Mouse (Mus musculus) lung, postnatal 0 days (tissue): ENCODE data around the gene Tecpr1. TPM values are rescaled to one million over a fixed set of nuclear protein-coding genes. Genes with fewer than 3 reads are reported as not detected.

Source experiments
- ATAC-seq: fragments of 200-750 bp; cut with Nextera tagmentation; 2 replicates; pipeline ENCODE4 v1.8.0; 2017; ENCODE audit warnings: moderate library complexity
- DNase-seq: peaks from one replicate; pipeline ENCODE4 v3.0.0-alpha.2; 2016; ENCODE audit warnings: low spot score
- H3K27ac ChIP-seq: fragments of 300-500 bp; sonication (generic); 2 replicates; pipeline ENCODE4 v1.5.1; 2014; ENCODE audit warnings: antibody characterized with exemption, mild to moderate bottlenecking, low read length, mixed read lengths
- H3K27me3 ChIP-seq: fragments of 300-500 bp; sonication (generic); replicated peaks from 2 replicates; pipeline ENCODE4 v1.6.1; 2014; ENCODE audit warnings: low read length, mixed read lengths; ENCODE audit not compliant: insufficient read depth
- H3K36me3 ChIP-seq: fragments of 300-500 bp; sonication (generic); 2 replicates; pipeline ENCODE4 v1.6.1; 2014; ENCODE audit warnings: low read length, mixed read lengths; ENCODE audit not compliant: insufficient read depth
- H3K4me1 ChIP-seq: fragments of 300-500 bp; sonication (generic); 2 replicates; pipeline ENCODE4 v1.6.1; 2014; ENCODE audit warnings: antibody characterized with exemption, low read depth, low read length, mixed read lengths; ENCODE audit not compliant: insufficient read depth
- H3K4me2 ChIP-seq: fragments of 300-500 bp; sonication (generic); replicated peaks from 2 replicates; pipeline ENCODE4 v1.6.1; 2014; ENCODE audit warnings: low read depth, mild to moderate bottlenecking, low read length, moderate library complexity, mixed read lengths
- H3K4me3 ChIP-seq: fragments of 300-500 bp; sonication (generic); 2 replicates; pipeline ENCODE4 v1.5.1; 2014; ENCODE audit warnings: low read depth, low read length
- H3K9ac ChIP-seq: fragments of 300-500 bp; sonication (generic); replicated peaks from 2 replicates; pipeline ENCODE4 v1.6.1; 2014; ENCODE audit warnings: low read depth, mild to moderate bottlenecking
- H3K9me3 ChIP-seq: fragments of 300-500 bp; sonication (generic); 2 replicates; pipeline ENCODE4 v1.6.1; 2016; ENCODE audit warnings: low read length, mixed read lengths
- CTCF ChIP-seq: IDR thresholded peaks from 2 replicates; pipeline ENCODE4 v1.5.1; 2016; ENCODE audit warnings: antibody characterized with exemption, mild to moderate bottlenecking
- EP300 ChIP-seq: IDR thresholded peaks from 2 replicates; pipeline ENCODE4 v1.6.1; 2016; ENCODE audit warnings: antibody characterized with exemption, mild to moderate bottlenecking, control low read depth
- WGBS: fragments of 180-500 bp; shearing (Covaris S2); extraction: QIAGEN DNeasy Blood & Tissue Kit; methylation state at CpG from one replicate; pipeline ENCODE4 v1.1.7; 2014; 5-methylcytosine and 5-hydroxymethylcytosine counted together
- polyA plus RNA-seq: library from polyadenylated mRNA; unstranded; fragments of >200 nt; fragmentation: Nextera tagmentation; extraction: Ambion mirVana; gene quantifications from 2 replicates; pipeline ENCODE4 v1.2.1, GENCODE M21; 2015

The Tecpr1 gene
- polyA plus RNA-seq, 1 experiment from 2014 or later = 35.0 TPM

DNA sequence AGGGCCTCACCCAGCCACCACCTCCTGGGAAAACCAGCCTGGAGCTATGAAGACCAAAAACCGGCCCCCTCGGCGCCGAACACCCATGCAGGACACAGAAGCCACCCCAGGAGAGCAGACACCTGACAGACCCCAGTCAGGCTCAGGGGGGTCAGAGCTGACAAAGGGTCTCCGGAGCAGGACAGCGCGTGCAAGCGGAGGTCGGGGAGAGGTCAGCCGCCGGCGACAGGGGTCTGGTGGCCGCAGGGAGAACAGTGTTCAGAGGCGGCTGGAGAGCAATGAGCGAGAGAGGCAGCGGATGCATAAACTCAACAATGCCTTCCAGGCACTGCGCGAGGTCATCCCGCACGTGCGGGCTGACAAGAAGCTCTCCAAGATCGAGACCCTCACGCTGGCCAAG is 32.4 kb downstream of the Tecpr1 start:
- peaks cover 4% of the 10 kb centered on the region; the same call in 1 of the 2 replicates for H3K4me1 ChIP-seq
- 42% methylated on average over 23 of the region's 23 CpGs for WGBS
- DNase-seq (no peak), ATAC-seq (no peak)
- no peaks in the 10 kb centered on the region for H3K27me3 ChIP-seq
- H3K4me3 ChIP-seq = no peak overlapping the region
- no peak overlapping the region for H3K27ac ChIP-seq
- no peak for TF ChIP-seq EP300
- no peak for TF ChIP-seq CTCF
- no peak overlapping the region for H3K4me2 ChIP-seq
- no peaks in the 10 kb centered on the region for H3K36me3 ChIP-seq
- H3K9me3 ChIP-seq = no peaks in the 10 kb centered on the region
- no peak overlapping the region for H3K9ac ChIP-seq

DNA sequence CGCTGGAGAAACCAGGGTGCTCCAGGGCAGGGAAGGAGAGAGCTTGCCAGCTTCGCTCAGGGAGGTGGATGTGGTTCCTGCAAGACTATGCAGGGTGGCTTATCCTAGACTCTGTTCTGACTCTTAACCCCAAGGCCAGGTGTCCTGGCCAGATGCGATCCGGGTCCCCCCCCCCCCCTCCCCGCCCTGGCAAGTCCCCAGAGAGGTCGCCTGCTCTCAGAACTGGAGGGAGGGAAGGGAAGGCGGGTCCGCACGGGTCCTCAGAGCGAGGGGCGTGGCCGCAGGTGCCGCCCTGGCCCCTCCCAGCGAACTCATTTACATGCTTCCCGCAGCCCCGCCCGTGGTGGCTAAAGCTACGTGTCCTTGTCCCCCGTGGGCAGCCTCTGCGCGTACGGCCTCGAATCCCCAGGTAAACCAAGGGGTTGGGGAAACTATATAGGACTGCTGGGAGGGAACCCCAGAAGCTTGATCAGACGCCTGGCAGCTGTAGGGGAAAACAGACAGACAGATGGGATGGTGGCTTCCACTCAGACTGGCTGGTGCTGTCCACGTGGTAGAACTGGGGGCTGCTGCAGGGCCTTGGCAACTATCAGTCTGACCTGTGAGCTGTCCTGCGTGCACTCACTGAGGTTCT is 33.3 kb downstream of the Tecpr1 start, which contains the start of gene Bhlha15:
Bhlha15 (plus strand) TSS at position 337 of the 634 bp plus-strand sequence.
- peak; percentile 78 for ATAC-seq
- H3K27me3 ChIP-seq = no peaks in the 10 kb centered on the region
- peak within 1 kb of the TSS; percentile 46 for H3K4me2 ChIP-seq
- 7% methylated on average over 19 of the region's 26 CpGs for WGBS
- TF ChIP-seq EP300 (no peak), CTCF (no peak)
- peak; percentile 80 for DNase-seq
- no peaks in the 10 kb centered on the region for H3K9me3 ChIP-seq
- H3K27ac ChIP-seq = no peak within 1 kb of the TSS
- peaks cover 4% of the 10 kb centered on the region; the same call in 1 of the 2 replicates for H3K4me1 ChIP-seq
- no peak within 1 kb of the TSS for H3K9ac ChIP-seq
- no peaks in the 10 kb centered on the region for H3K36me3 ChIP-seq
- no peak within 1 kb of the TSS for H3K4me3 ChIP-seq

DNA sequence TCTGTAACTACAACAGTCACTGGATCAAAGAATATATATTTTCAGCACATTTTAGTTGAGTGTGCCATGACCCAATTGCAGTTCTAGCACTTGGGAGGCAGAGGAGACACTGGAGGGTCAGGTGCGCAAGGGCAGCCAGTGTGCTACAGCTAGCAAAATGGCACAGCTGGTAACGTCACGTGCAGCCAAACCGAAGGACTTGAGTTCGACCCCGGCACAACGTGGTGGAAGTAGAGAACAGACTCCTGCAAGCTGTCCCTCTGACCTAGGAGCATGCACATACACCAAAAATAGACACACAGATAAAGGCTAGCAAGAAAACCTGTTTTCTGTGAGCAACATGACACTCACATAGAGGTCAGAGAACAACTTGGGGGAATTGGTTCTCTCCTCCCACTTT is 34.1 kb downstream of the Tecpr1 start:
- H3K27ac ChIP-seq = no peak overlapping the region
- H3K9ac ChIP-seq = no peak overlapping the region
- no peak overlapping the region for H3K4me3 ChIP-seq
- H3K36me3 ChIP-seq = no peaks in the 10 kb centered on the region
- H3K4me1 ChIP-seq = peaks cover 4% of the 10 kb centered on the region; the same call in 1 of the 2 replicates
- WGBS = 69% methylated on average over 7 of the region's 7 CpGs
- DNase-seq (no peak), ATAC-seq (no peak)
- TF ChIP-seq EP300 (no peak), CTCF (no peak)
- no peaks in the 10 kb centered on the region for H3K27me3 ChIP-seq
- no peaks in the 10 kb centered on the region for H3K9me3 ChIP-seq
- no peak overlapping the region for H3K4me2 ChIP-seq

- H3K9ac ChIP-seq = no peak overlapping the region
- TF ChIP-seq CTCF = no peak
- no peak for TF ChIP-seq EP300
- no peak overlapping the region for H3K4me3 ChIP-seq
- H3K27me3 ChIP-seq = no peaks in the 10 kb centered on the region
- no peak for DNase-seq
- H3K36me3 ChIP-seq = no peaks in the 10 kb centered on the region
- WGBS = 81% methylated on average over 6 of the region's 6 CpGs
- ATAC-seq = no peak
- no peaks in the 10 kb centered on the region for H3K9me3 ChIP-seq
- H3K27ac ChIP-seq = no peak overlapping the region
- H3K4me1 ChIP-seq = peaks cover 4% of the 10 kb centered on the region; the same call in 1 of the 2 replicates
- H3K4me2 ChIP-seq = no peak overlapping the region
These were observed 35.0 kb downstream of the Tecpr1 start for GRCm38 (mm10) chr5:144188422-144188821.

GRCm38 (mm10) chr5:144184350-144185045 is 38.9 kb downstream of the Tecpr1 start:
- WGBS = 67% methylated on average over 21 of the region's 21 CpGs
- Histone ChIP-seq H3K4me3 (no peak overlapping the region), H3K4me1 (peaks cover under 1% of the 10 kb centered on the region; the same call in 1 of the 2 replicates), H3K4me2 (0 out of 2 replicates have a peak overlapping the region, but pooled peaks have one; percentile 11), H3K27ac (no peak overlapping the region), H3K36me3 (no peaks in the 10 kb centered on the region), H3K27me3 (no peaks in the 10 kb centered on the region), H3K9me3 (no peaks in the 10 kb centered on the region), H3K9ac (no peak overlapping the region)
- DNase-seq (no peak), ATAC-seq (peak; percentile 53)
- TF ChIP-seq CTCF (no peak), EP300 (no peak)

GRCm38 (mm10) chr5:144183647-144184335 is 39.6 kb downstream of the Tecpr1 start:
- H3K4me3 ChIP-seq = no peak overlapping the region
- no peaks in the 10 kb centered on the region for H3K9me3 ChIP-seq
- no peak overlapping the region for H3K4me2 ChIP-seq
- H3K4me1 ChIP-seq = no peaks in the 10 kb centered on the region
- no peaks in the 10 kb centered on the region for H3K36me3 ChIP-seq
- H3K27ac ChIP-seq = no peak overlapping the region
- WGBS = 45% methylated on average over 7 of the region's 7 CpGs
- TF ChIP-seq CTCF (no peak), EP300 (no peak)
- no peak overlapping the region for H3K9ac ChIP-seq
- DNase-seq (peak; percentile 79), ATAC-seq (peak; percentile 90)
- H3K27me3 ChIP-seq = no peaks in the 10 kb centered on the region
